Mouse (Mus musculus) bone marrow, adult 2 months (tissue): ENCODE measurements around the gene Cttnbp2nl.

Source experiments
- CTCF ChIP-seq: fragments of 200-500 bp; IDR thresholded peaks from 2 replicates; pipeline ENCODE4 v1.5.1; 2011; ENCODE audit warnings: low read length, control low read depth; ENCODE audit not compliant: control insufficient read depth, insufficient read depth
- POLR2A ChIP-seq: fragments of 200-500 bp; IDR thresholded peaks from 2 replicates; pipeline ENCODE4 v1.6.1; 2011; ENCODE audit warnings: low read depth, mild to moderate bottlenecking, control low read depth, low read length, borderline replicate concordance; ENCODE audit not compliant: control insufficient read depth

- TF ChIP-seq CTCF (no peak), POLR2A (no peak)
Measured at GRCm38 (mm10) chr3:104954551-104954950, 98.4 kb downstream of the Cttnbp2nl start.
